Mouse (Mus musculus) spleen, postnatal 0 days (tissue): ENCODE data around the gene Trpm5. TPM values are rescaled to one million over a fixed set of nuclear protein-coding genes. Genes with fewer than 3 reads are reported as not detected.

ENCODE experiments used
- polyA plus RNA-seq: library from polyadenylated mRNA; unstranded; fragments of >200 nt; fragmentation: Nextera tagmentation; extraction: Ambion mirVana; gene quantifications from 2 replicates; pipeline ENCODE4 v1.2.1, GENCODE M21; 2015

Gene Trpm5
- 0.77 and 0.91 TPM in 2 replicates for polyA plus RNA-seq

DNA sequence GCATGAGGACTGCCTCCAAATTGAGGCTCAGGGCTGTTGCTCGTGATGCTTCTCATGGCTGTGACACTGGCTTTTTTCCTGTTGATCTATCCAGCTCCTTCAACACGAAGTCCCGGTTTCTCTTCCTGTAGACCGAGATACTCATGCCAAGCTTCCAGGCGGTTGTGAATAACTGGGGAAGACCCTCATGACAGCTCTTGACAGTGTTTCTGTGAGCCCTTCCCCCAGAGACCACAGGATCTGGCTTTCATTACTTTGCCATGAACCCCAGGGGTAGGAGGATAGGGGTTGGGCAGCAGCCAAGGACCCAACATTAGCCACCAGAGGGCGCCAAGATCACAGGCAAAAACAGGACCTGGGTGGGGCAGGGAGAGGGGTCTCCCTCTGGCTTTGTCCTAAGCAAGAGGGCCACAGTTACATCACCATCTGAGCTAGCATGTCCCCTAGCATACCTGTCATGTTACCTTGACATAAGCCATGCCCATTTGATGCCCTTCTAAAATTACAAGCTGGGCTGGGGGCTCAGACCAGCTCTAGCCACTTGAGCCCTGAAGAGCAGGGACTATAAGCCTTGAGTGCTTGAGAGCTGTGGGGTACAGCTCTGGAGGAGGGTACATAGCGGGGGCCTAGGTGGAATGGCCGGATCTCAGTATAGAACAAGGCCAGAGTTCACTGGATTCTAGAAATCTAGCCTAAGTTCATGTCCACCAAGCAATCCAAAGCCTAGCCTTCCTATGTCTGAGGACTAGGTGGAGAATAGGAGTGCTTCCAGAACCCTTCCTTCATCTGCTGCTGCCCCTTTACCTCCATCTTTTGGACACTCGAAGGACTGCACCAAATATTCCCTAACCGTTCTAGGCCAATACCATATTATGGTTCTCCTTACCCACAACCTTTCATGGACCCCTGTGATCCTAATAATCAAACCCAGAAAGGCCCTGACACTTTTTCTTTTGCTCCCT is at the start of gene Trpm5:
TSS of gene Trpm5 (minus strand) at position 51 of the 962 bp plus-strand sequence.

GRCm38 (mm10) chr7:143106062-143106461 is 11.6 kb upstream of the Trpm5 start, which contains the start of gene Kcnq1:
Gene Kcnq1, plus strand, starts transcription at chr7:143106362.

GRCm38 (mm10) chr7:143068882-143069591 is 25.4 kb downstream of the Trpm5 start, which contains the start of gene Tssc4:
Gene Tssc4, plus strand, starts transcription at chr7:143069249.

DNA sequence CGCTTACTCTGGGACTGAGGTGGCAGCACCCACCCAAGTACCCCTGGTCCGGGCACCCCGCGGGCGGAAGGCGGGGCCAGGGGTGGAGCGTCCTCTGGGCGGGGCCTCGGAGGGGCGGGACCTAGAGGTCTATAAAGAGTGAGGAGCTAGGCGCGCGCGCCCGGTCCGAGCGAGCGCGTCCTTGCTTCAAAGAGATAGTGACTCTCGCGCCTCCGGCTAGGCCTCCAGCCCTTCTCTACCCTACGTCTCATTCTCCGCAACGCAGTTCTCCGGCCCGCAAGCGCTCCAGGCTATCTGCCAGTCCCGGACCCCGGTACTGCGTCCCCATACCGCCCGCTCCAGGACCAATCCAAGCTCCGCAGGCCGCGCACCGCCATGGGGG is 41.8 kb downstream of the Trpm5 start, which contains the start of gene Cd81:
TSS of gene Cd81 (plus strand) at position 114 of the 382 bp plus-strand sequence.

Other genes starting within 250 kb of the Trpm5 start
- not detected in 2 replicates for gene Th, start 163.5 kb downstream of the Trpm5 start, polyA plus RNA-seq
- 1.3 and 2.0 TPM in 2 replicates for gene Ascl2, start 125.4 kb downstream of the Trpm5 start, polyA plus RNA-seq
- 107 and 111 TPM in 2 replicates for gene Tspan32, start 89.6 kb downstream of the Trpm5 start, polyA plus RNA-seq
- 198 and 246 TPM in 2 replicates for gene Cd81, start 41.9 kb downstream of the Trpm5 start, polyA plus RNA-seq
- 50.7 and 50.9 TPM in 2 replicates for gene Tssc4, start 25.4 kb downstream of the Trpm5 start, polyA plus RNA-seq
- 0.78 and 0.87 TPM in 2 replicates for gene Kcnq1, start 11.7 kb upstream of the Trpm5 start, polyA plus RNA-seq